Mouse (Mus musculus) C2C12 (cell line): ENCODE measurements around the gene Kirrel3. TPM values are rescaled to one million over a fixed set of nuclear protein-coding genes. Genes with fewer than 3 reads are reported as not detected.
A peak's percentile ranks its signal among the peaks of the same experiment; 100 is the strongest.

Experiments
- H3K27me3 ChIP-seq: one replicate; pipeline ENCODE4 v1.6.1; 2011; ENCODE audit not compliant: control insufficient read depth, insufficient read depth, insufficient read length
- H3K36me3 ChIP-seq: one replicate; pipeline ENCODE4 v1.6.1; 2011; ENCODE audit not compliant: control insufficient read depth, insufficient read depth
- H3K4me3 ChIP-seq: one replicate; pipeline ENCODE4 v1.5.1; 2011; ENCODE audit warnings: mild to moderate bottlenecking, control low read depth; ENCODE audit not compliant: poor library complexity, insufficient read depth, severe bottlenecking
- H3K79me2 ChIP-seq: one replicate; pipeline ENCODE4 v1.6.1; 2011; ENCODE audit not compliant: control insufficient read depth, insufficient read depth
- H3K79me3 ChIP-seq: one replicate; pipeline ENCODE4 v1.6.1; 2011; ENCODE audit warnings: low read depth, control low read depth
- H3ac ChIP-seq: one replicate; pipeline ENCODE3; 2011; ENCODE audit warnings: low read depth; ENCODE audit not compliant: control insufficient read depth, insufficient read length
- CEBPB ChIP-seq: IDR thresholded peaks from one replicate; pipeline ENCODE4 v1.6.1; 2011; ENCODE audit warnings: low read depth, mild to moderate bottlenecking, control low read depth, moderate library complexity
- CTCF ChIP-seq: IDR thresholded peaks from one replicate; pipeline ENCODE4 v1.5.1; 2011; ENCODE audit not compliant: control insufficient read depth, insufficient read depth, insufficient read length
- FOSL1 ChIP-seq: IDR thresholded peaks from one replicate; pipeline ENCODE4 v1.8.0; 2011; ENCODE audit warnings: mild to moderate bottlenecking, low read length; ENCODE audit not compliant: poor library complexity, insufficient read depth, severe bottlenecking
- MAX ChIP-seq: IDR thresholded peaks from one replicate; pipeline ENCODE4 v1.6.1; 2011; ENCODE audit warnings: mild to moderate bottlenecking, control low read depth
- MYOD1 ChIP-seq: IDR thresholded peaks from one replicate; pipeline ENCODE4 v1.6.1; 2011; ENCODE audit warnings: low read depth; ENCODE audit not compliant: control insufficient read depth, insufficient read length
- MYOG ChIP-seq: IDR thresholded peaks from one replicate; pipeline ENCODE4 v1.6.1; 2011; ENCODE audit not compliant: control insufficient read depth, insufficient read length; ENCODE audit errors: extremely low read depth
- USF1 ChIP-seq: IDR thresholded peaks from one replicate; pipeline ENCODE4 v1.6.1; 2011; ENCODE audit warnings: low read depth, mild to moderate bottlenecking, control low read depth, moderate library complexity
- long read RNA-seq, 2 experiments: library from polyadenylated mRNA; unstranded; transcript quantifications; one replicate each; pipeline ENCODE4 v2.0.0; 2019 to 2020
- polyA plus RNA-seq: library from polyadenylated mRNA; unstranded; fragments of >200 nt; fragmentation: generic; extraction: Trizol; gene quantifications from one replicate; pipeline ENCODE4 v1.2.1, GENCODE M21; 2012; ENCODE audit warnings: missing spikeins

Kirrel3 gene
- 5.2 TPM for polyA plus RNA-seq
- long read RNA-seq, experiment 1, partial matches to known transcripts, result 2 of 2 reads
- long read RNA-seq, experiment 1, other reads (novel, unspliced or antisense), result 0 of 2 reads
- long read RNA-seq, experiment 2, partial matches to known transcripts, result 25 of 32 reads
- long read RNA-seq, experiment 2, other reads (novel, unspliced or antisense), result 7 of 32 reads

GRCm38 (mm10) chr9:34485759-34486431 is at the start of gene Kirrel3:
Gene Kirrel3, plus strand, starts transcription at chr9:34485894.
- Histone ChIP-seq H3K79me2 (no peaks in the 10 kb centered on the region), H3K27me3 (no peaks in the 10 kb centered on the region), H3ac (no peak within 1 kb of the TSS), H3K79me3 (no peaks in the 10 kb centered on the region), H3K36me3 (no peaks in the 10 kb centered on the region), H3K4me3 (no peak within 1 kb of the TSS)
- TF ChIP-seq CEBPB, result no peak
- TF ChIP-seq CTCF, result peak; percentile 33
- no peak for TF ChIP-seq MYOD1

GRCm38 (mm10) chr9:34440721-34441120 is 45.0 kb upstream of the Kirrel3 start:
- Histone ChIP-seq H3K79me2 (no peaks in the 10 kb centered on the region), H3K79me3 (no peaks in the 10 kb centered on the region), H3K27me3 (no peaks in the 10 kb centered on the region), H3ac (no peak overlapping the region), H3K36me3 (no peaks in the 10 kb centered on the region), H3K4me3 (no peak overlapping the region)
- TF ChIP-seq CTCF, result no peak
- no peak for TF ChIP-seq CEBPB
- TF ChIP-seq FOSL1, result no peak
- TF ChIP-seq MYOG, result no peak
- no peak for TF ChIP-seq USF1
- no peak for TF ChIP-seq MAX
- TF ChIP-seq MYOD1, result no peak

GRCm38 (mm10) chr9:34443950-34444349 is 41.7 kb upstream of the Kirrel3 start:
- Histone ChIP-seq H3ac (no peak overlapping the region), H3K4me3 (no peak overlapping the region), H3K79me2 (no peaks in the 10 kb centered on the region), H3K27me3 (no peaks in the 10 kb centered on the region), H3K79me3 (no peaks in the 10 kb centered on the region), H3K36me3 (no peaks in the 10 kb centered on the region)
- TF ChIP-seq MYOG (no peak), CEBPB (no peak), FOSL1 (peak; percentile 62), USF1 (peak; percentile 16), CTCF (no peak)

- Histone ChIP-seq H3K27me3 (no peaks in the 10 kb centered on the region), H3K4me3 (no peak overlapping the region), H3K36me3 (no peaks in the 10 kb centered on the region), H3K79me3 (no peaks in the 10 kb centered on the region), H3ac (no peak overlapping the region), H3K79me2 (no peaks in the 10 kb centered on the region)
- TF ChIP-seq MYOG (no peak), MAX (no peak), USF1 (no peak), FOSL1 (no peak), MYOD1 (no peak), CEBPB (no peak), CTCF (no peak)
These were observed 39.0 kb upstream of the Kirrel3 start for GRCm38 (mm10) chr9:34446497-34447350.

- Histone ChIP-seq H3K36me3 (no peaks in the 10 kb centered on the region), H3K27me3 (no peaks in the 10 kb centered on the region), H3K79me2 (no peaks in the 10 kb centered on the region), H3K4me3 (no peak overlapping the region), H3ac (no peak overlapping the region), H3K79me3 (no peaks in the 10 kb centered on the region)
- no peak for TF ChIP-seq MAX
- no peak for TF ChIP-seq USF1
- no peak for TF ChIP-seq CTCF
- TF ChIP-seq FOSL1, result peak; percentile 54
- TF ChIP-seq MYOD1, result no peak
- TF ChIP-seq MYOG, result no peak
- TF ChIP-seq CEBPB, result no peak
These were observed 38.0 kb upstream of the Kirrel3 start for GRCm38 (mm10) chr9:34447736-34448135.

GRCm38 (mm10) chr9:34448467-34448866 is 37.2 kb upstream of the Kirrel3 start:
- H3K27me3 ChIP-seq, result no peaks in the 10 kb centered on the region
- H3K4me3 ChIP-seq, result no peak overlapping the region
- H3K79me2 ChIP-seq, result no peaks in the 10 kb centered on the region
- H3K79me3 ChIP-seq, result no peaks in the 10 kb centered on the region
- no peak overlapping the region for H3ac ChIP-seq
- H3K36me3 ChIP-seq, result no peaks in the 10 kb centered on the region
- TF ChIP-seq MYOG (no peak), MAX (no peak), FOSL1 (peak; percentile 53)
